Mouse (Mus musculus): ENCODE data around the gene H2afy2. TPM values are rescaled to one million over a fixed set of nuclear protein-coding genes. Genes with fewer than 3 reads are reported as not detected.

The H2afy2 gene
- total RNA-seq, 4 experiments from 2014 or later: 0.36 to 0.72 (median 0.55) TPM

Small RNAs within 50 kb of the gene (microRNA-seq; reads per million reads assigned to microRNA genes)
- not detected for gene Mir5108

Other genes starting within 250 kb of the H2afy2 start
- gene Npffr1, start 188.7 kb downstream of the H2afy2 start, total RNA-seq (2022): not detected
- 10 to 100 TPM; 52.1 to 64.3 (median 60.7) TPM for gene Ppa1, start 135.6 kb downstream of the H2afy2 start, total RNA-seq (2022)
- gene Sar1a, start 103.8 kb downstream of the H2afy2 start, total RNA-seq (2022): 100 to 1,000 TPM; 119 to 156 (median 128) TPM
- 10 to 100 TPM; 12.6 to 16.1 (median 14.5) TPM for gene Tysnd1, start 88.6 kb downstream of the H2afy2 start, total RNA-seq (2022)
- gene Aifm2, start 68.9 kb downstream of the H2afy2 start, total RNA-seq (2022): 10 to 100 TPM; 11.7 to 13.7 (median 12.5) TPM
- 1 to 10 TPM in 1 of 4 experiments, under 1 TPM in 3; 0.59 to 1.1 (median 0.75) TPM for gene Col13a1, start 195.0 kb upstream of the H2afy2 start, total RNA-seq (2022)